Mouse (Mus musculus): ENCODE results near the gene Shc2. TPM values are rescaled to one million over a fixed set of nuclear protein-coding genes. Genes with fewer than 3 reads are reported as not detected.

The Shc2 gene
- polyA plus RNA-seq, 1 experiment from 2014 or later: 2.0 TPM

DNA sequence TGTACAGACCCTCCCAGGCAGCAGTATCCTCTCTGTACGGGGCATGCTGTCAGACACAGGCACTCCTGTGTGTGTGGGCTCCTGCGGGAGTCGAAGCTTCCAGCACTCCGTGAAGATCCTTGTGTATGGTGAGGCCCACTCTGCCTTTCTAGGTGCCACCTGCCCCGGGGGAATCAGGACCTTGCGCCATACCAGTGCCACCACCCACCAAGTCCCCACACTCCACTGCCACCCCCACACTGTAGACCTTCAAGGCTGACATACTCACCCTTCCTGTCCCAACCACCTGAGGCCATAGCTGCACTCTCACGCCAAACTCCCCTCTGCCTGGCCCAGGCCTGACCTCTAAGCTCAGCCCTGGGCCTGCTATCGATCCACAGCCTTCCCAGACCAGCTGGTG lies 27.3 kb upstream of the Shc2 start:
- 81% methylated on average over 8 of the region's 8 CpGs for WGBS
- ATAC-seq (replicated peaks; ENCODE audit: insufficient number of reproducible peaks, insufficient read depth, low FRiP score, low read depth): no peak
- H3K4me3 ChIP-seq: no peak overlapping the region

DNA sequence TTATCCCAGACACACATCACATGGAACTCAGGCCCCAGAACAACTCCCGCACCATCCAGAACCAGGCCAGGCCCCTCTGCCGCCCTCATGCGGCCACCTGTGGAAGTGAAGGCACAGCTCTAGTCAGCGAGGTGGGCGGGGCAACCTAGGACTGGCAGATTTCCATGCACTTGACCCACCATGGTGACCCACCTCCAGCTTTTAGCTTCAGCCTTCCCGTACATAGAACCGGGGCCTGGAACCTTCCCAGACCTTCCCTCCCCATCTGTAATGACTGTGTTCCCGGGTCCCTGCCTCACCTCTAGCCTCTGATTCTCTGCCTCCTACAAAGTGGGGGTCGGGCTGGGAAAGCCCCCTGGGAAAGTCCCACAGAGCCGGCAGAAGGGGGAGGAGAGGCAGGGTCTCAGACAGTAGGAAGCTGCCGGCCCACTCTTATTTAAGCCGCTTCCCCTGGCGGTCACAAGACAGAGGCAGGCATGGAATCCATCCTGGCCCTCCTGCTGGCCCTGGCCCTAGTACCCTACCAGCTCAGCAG lies 26.5 kb upstream of the Shc2 start, which contains the start of gene Madcam1:
Gene Madcam1, plus strand, starts transcription at position 429 of the 535 bp plus-strand sequence.
- Histone ChIP-seq H3K27me3 (peaks cover 4% of the 10 kb centered on the region; the same call in 1 of the 2 replicates), H3K4me2 (no peak within 1 kb of the TSS), H3K27ac (no peak within 1 kb of the TSS), H3K4me1 (replicated peaks) (peaks cover 5% of the 10 kb centered on the region; the same call in 1 of the 2 replicates), H3K36me3 (no peaks in the 10 kb centered on the region), H3K9ac (no peak within 1 kb of the TSS), H3K4me3 (no peak within 1 kb of the TSS), H3K9me3 (replicated peaks) (no peaks in the 10 kb centered on the region)
- 13% methylated on average over 13 of the region's 13 CpGs for WGBS
- ATAC-seq (replicated peaks; ENCODE audit: insufficient number of reproducible peaks, insufficient read depth, low FRiP score, low read depth): no peak

More for the DNA sequence above, 27.3 kb upstream of the Shc2 start:
- no peak overlapping the region for H3K9ac ChIP-seq
- peaks cover 6% of the 10 kb centered on the region for H3K4me1 ChIP-seq (replicated peaks)
- no peaks in the 10 kb centered on the region for H3K36me3 ChIP-seq
- no peak overlapping the region for H3K4me2 ChIP-seq
- H3K27ac ChIP-seq: no peak overlapping the region
- peaks cover 4% of the 10 kb centered on the region; the same call in 1 of the 2 replicates for H3K27me3 ChIP-seq
- H3K9me3 ChIP-seq (replicated peaks): no peaks in the 10 kb centered on the region

- no peak overlapping the region for H3K9ac ChIP-seq
- no peaks in the 10 kb centered on the region for H3K9me3 ChIP-seq (replicated peaks)
- ATAC-seq (replicated peaks; ENCODE audit: insufficient number of reproducible peaks, insufficient read depth, low FRiP score, low read depth): no peak
- WGBS: 25% methylated on average over 3 of the region's 3 CpGs
- H3K4me1 ChIP-seq (replicated peaks): peaks cover 3% of the 10 kb centered on the region; the same call in 1 of the 2 replicates
- peaks cover 4% of the 10 kb centered on the region; the same call in 1 of the 2 replicates for H3K27me3 ChIP-seq
- no peak overlapping the region for H3K27ac ChIP-seq
- no peak overlapping the region for H3K4me3 ChIP-seq
- no peak overlapping the region for H3K4me2 ChIP-seq
- no peaks in the 10 kb centered on the region for H3K36me3 ChIP-seq
Measured at GRCm38 (mm10) chr10:79661861-79662260, 24.1 kb upstream of the Shc2 start.

GRCm38 (mm10) chr10:79660298-79660697 lies 22.6 kb upstream of the Shc2 start:
- no peaks in the 10 kb centered on the region for H3K9me3 ChIP-seq (replicated peaks)
- H3K4me2 ChIP-seq: no peak overlapping the region
- H3K27ac ChIP-seq: no peak overlapping the region
- peaks cover 4% of the 10 kb centered on the region for H3K27me3 ChIP-seq
- no peaks in the 10 kb centered on the region for H3K36me3 ChIP-seq
- WGBS: 67% methylated on average over 2 of the region's 2 CpGs
- no peak overlapping the region for H3K9ac ChIP-seq
- ATAC-seq (replicated peaks; ENCODE audit: insufficient number of reproducible peaks, insufficient read depth, low FRiP score, low read depth): no peak
- H3K4me3 ChIP-seq: no peak overlapping the region
- H3K4me1 ChIP-seq (replicated peaks): peaks cover 3% of the 10 kb centered on the region; the same call in 1 of the 2 replicates

- Histone ChIP-seq H3K9ac (no peak overlapping the region), H3K36me3 (no peaks in the 10 kb centered on the region), H3K9me3 (replicated peaks) (no peaks in the 10 kb centered on the region), H3K27ac (no peak overlapping the region), H3K4me2 (no peak overlapping the region), H3K4me3 (no peak overlapping the region), H3K4me1 (replicated peaks) (no peaks in the 10 kb centered on the region), H3K27me3 (peaks cover 11% of the 10 kb centered on the region)
- no peak for ATAC-seq (replicated peaks; ENCODE audit: insufficient number of reproducible peaks, insufficient read depth, low FRiP score, low read depth)
- WGBS: 9% methylated on average over 4 of the region's 4 CpGs
Measured at GRCm38 (mm10) chr10:79658829-79659228, 21.1 kb upstream of the Shc2 start.

GRCm38 (mm10) chr10:79654946-79655395 lies 17.3 kb upstream of the Shc2 start:
- Histone ChIP-seq H3K9me3 (replicated peaks) (no peaks in the 10 kb centered on the region), H3K27ac (no peak overlapping the region), H3K4me1 (replicated peaks) (no peaks in the 10 kb centered on the region), H3K27me3 (peaks cover 20% of the 10 kb centered on the region), H3K4me2 (no peak overlapping the region), H3K9ac (no peak overlapping the region), H3K4me3 (no peak overlapping the region), H3K36me3 (no peaks in the 10 kb centered on the region)
- WGBS: 46% methylated on average over 1 of the region's 1 CpGs
- no peak for ATAC-seq (replicated peaks; ENCODE audit: insufficient number of reproducible peaks, insufficient read depth, low FRiP score, low read depth)

- H3K4me1 ChIP-seq (replicated peaks): no peaks in the 10 kb centered on the region
- H3K4me2 ChIP-seq: no peak overlapping the region
- H3K9ac ChIP-seq: no peak overlapping the region
- no peak for ATAC-seq (replicated peaks; ENCODE audit: insufficient number of reproducible peaks, insufficient read depth, low FRiP score, low read depth)
- 78% methylated on average over 7 of the region's 7 CpGs for WGBS
- H3K36me3 ChIP-seq: no peaks in the 10 kb centered on the region
- no peak overlapping the region for H3K27ac ChIP-seq
- no peaks in the 10 kb centered on the region for H3K9me3 ChIP-seq (replicated peaks)
- no peak overlapping the region for H3K4me3 ChIP-seq
- H3K27me3 ChIP-seq: peaks cover 30% of the 10 kb centered on the region
Measured at GRCm38 (mm10) chr10:79652789-79653188, 15.1 kb upstream of the Shc2 start.

DNA sequence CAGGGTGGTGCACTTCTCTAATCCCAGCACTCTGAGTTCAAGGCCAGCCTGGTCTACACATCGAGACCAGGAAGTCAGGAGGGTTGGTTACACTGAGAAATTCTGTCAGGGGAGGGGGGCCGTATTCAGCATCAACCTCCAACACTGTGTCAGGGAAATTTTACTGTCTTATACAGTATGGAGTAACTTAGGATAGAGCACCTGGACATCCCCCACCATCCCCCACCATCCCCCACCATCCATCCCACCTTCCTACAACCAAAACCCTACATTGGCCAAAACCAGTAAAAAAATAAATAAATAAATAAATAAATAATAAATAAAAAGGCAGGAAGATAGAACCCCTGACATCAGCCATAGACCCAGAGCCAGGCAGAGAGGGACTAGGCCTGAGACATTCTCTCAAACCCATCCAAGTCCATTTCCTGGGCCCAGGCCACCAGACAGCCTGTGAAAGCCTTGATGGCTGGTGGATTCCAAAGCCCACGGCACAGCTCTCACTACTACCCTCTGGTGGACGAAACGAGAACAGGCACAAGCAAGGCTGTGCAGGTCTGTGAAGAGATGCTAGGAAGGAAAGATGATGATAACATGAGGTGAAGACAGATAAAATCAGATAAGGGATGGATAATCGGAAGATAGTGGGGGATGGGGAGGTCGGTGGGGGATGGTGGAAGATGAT lies 11.5 kb upstream of the Shc2 start:
- H3K9ac ChIP-seq: no peak overlapping the region
- H3K27me3 ChIP-seq: peaks cover 21% of the 10 kb centered on the region; the same call in 1 of the 2 replicates
- ATAC-seq (replicated peaks; ENCODE audit: insufficient number of reproducible peaks, insufficient read depth, low FRiP score, low read depth): no peak; the same call in 1 of the 2 replicates
- H3K4me1 ChIP-seq (replicated peaks): no peaks in the 10 kb centered on the region
- no peak overlapping the region for H3K27ac ChIP-seq
- H3K4me2 ChIP-seq: no peak overlapping the region
- no peaks in the 10 kb centered on the region for H3K36me3 ChIP-seq
- 22% methylated on average over 7 of the region's 7 CpGs for WGBS
- no peak overlapping the region for H3K4me3 ChIP-seq
- no peaks in the 10 kb centered on the region for H3K9me3 ChIP-seq (replicated peaks)

GRCm38 (mm10) chr10:79645711-79646110 lies 8.0 kb upstream of the Shc2 start, which contains the start of gene Odf3l2:
Odf3l2 (minus strand) TSS chr10:79645738.
- Histone ChIP-seq H3K4me1 (replicated peaks) (no peaks in the 10 kb centered on the region), H3K27me3 (0 out of 2 replicates have a peak, but pooled peaks cover 11% of the 10 kb centered on the region), H3K4me3 (no peak within 1 kb of the TSS), H3K4me2 (no peak within 1 kb of the TSS), H3K36me3 (no peaks in the 10 kb centered on the region), H3K27ac (no peak within 1 kb of the TSS), H3K9me3 (replicated peaks) (no peaks in the 10 kb centered on the region), H3K9ac (no peak within 1 kb of the TSS)
- 60% methylated on average over 8 of the region's 8 CpGs for WGBS
- no peak for ATAC-seq (replicated peaks; ENCODE audit: insufficient number of reproducible peaks, insufficient read depth, low FRiP score, low read depth)

GRCm38 (mm10) chr10:79638486-79639204 lies 927 bp upstream of the Shc2 start:
- Histone ChIP-seq H3K27me3 (peaks cover 56% of the 10 kb centered on the region), H3K36me3 (no peaks in the 10 kb centered on the region), H3K9ac (no peak overlapping the region), H3K4me3 (peak overlapping the region; percentile 67), H3K4me1 (replicated peaks) (peaks cover 22% of the 10 kb centered on the region), H3K9me3 (replicated peaks) (no peaks in the 10 kb centered on the region), H3K27ac (no peak overlapping the region), H3K4me2 (peak overlapping the region; percentile 98)
- WGBS: 6% methylated on average over 23 of the region's 23 CpGs
- peak; percentile 37; the same call in 1 of the 2 replicates for ATAC-seq (replicated peaks; ENCODE audit: insufficient number of reproducible peaks, insufficient read depth, low FRiP score, low read depth)

DNA sequence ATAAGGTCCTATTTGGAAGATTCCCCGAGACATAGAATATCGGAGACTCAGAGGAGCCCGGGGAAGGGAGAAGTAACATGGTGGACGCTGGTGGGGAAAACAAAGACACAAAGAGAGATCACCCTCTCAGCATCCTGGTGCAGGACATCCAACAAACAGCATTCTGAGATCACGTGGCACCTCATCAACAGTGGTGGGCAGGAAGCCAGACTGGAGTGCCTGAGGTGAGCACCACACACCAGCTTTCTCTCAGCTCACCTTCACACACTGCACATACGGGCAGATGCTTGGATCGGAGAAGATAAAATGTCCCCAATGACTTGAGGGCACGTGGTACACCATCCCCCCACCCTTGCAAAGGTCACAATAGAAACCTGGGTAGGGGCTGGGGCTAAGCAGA lies 1.4 kb downstream of the Shc2 start:
- H3K27me3 ChIP-seq: peaks cover 56% of the 10 kb centered on the region
- no peaks in the 10 kb centered on the region for H3K36me3 ChIP-seq
- H3K4me3 ChIP-seq: peak overlapping the region; percentile 67; the same call in 1 of the 2 replicates
- peaks cover 22% of the 10 kb centered on the region for H3K4me1 ChIP-seq (replicated peaks)
- H3K4me2 ChIP-seq: no peak overlapping the region; the same call in 1 of the 2 replicates
- no peak overlapping the region for H3K9ac ChIP-seq
- 80% methylated on average over 8 of the region's 8 CpGs for WGBS
- H3K9me3 ChIP-seq (replicated peaks): no peaks in the 10 kb centered on the region
- H3K27ac ChIP-seq: no peak overlapping the region
- ATAC-seq (replicated peaks; ENCODE audit: insufficient number of reproducible peaks, insufficient read depth, low FRiP score, low read depth): no peak
